Mouse (Mus musculus) left cerebral cortex, adult 11 months (tissue): ENCODE results near the gene Olfr1393.
"Not testable (repeated sequence)": the region's sequence is repeated elsewhere in the genome, so short reads cannot be mapped to it uniquely, and the experiment has no call there.

Source experiments
- DNase-seq: peaks from one replicate; pipeline ENCODE4 v3.0.0; 2022; ENCODE audit warnings: low spot score

Gene Olfr1393

GRCm38 (mm10) chr11:49251380-49251761 is 26.7 kb upstream of the Olfr1393 start:
- DNase-seq, result no peak

GRCm38 (mm10) chr11:49252048-49252447 is 26.1 kb upstream of the Olfr1393 start:
- no peak for DNase-seq

- no peak for DNase-seq
Observed at GRCm38 (mm10) chr11:49253035-49253434, 25.1 kb upstream of the Olfr1393 start.

GRCm38 (mm10) chr11:49259296-49259695 is 18.8 kb upstream of the Olfr1393 start:
- no peak for DNase-seq

GRCm38 (mm10) chr11:49259829-49260228 is 18.3 kb upstream of the Olfr1393 start:
- no peak for DNase-seq

- DNase-seq, result no peak
Observed at GRCm38 (mm10) chr11:49260598-49261312, 17.3 kb upstream of the Olfr1393 start.

GRCm38 (mm10) chr11:49261313-49261855 is 16.7 kb upstream of the Olfr1393 start:
- no peak for DNase-seq

- no peak for DNase-seq
Observed at GRCm38 (mm10) chr11:49262286-49262685, 15.8 kb upstream of the Olfr1393 start.

GRCm38 (mm10) chr11:49263149-49263548 is 15.0 kb upstream of the Olfr1393 start:
- DNase-seq, result no peak

- no peak for DNase-seq
Observed at GRCm38 (mm10) chr11:49264081-49264480, 14.0 kb upstream of the Olfr1393 start.

GRCm38 (mm10) chr11:49264622-49265021 is 13.5 kb upstream of the Olfr1393 start:
- no peak for DNase-seq

GRCm38 (mm10) chr11:49265101-49265500 is 13.0 kb upstream of the Olfr1393 start:
- DNase-seq, result no peak

GRCm38 (mm10) chr11:49266671-49267070 is 11.4 kb upstream of the Olfr1393 start:
- no peak for DNase-seq

GRCm38 (mm10) chr11:49267316-49267715 is 10.8 kb upstream of the Olfr1393 start:
- DNase-seq, result no peak

- DNase-seq, result no peak
Observed at GRCm38 (mm10) chr11:49267970-49268579, 10.0 kb upstream of the Olfr1393 start.

- DNase-seq, result no peak
Observed at GRCm38 (mm10) chr11:49269761-49270160, 8.3 kb upstream of the Olfr1393 start.

- DNase-seq, result no peak
Observed at GRCm38 (mm10) chr11:49270368-49270767, 7.7 kb upstream of the Olfr1393 start.

- DNase-seq, result no peak
Observed at GRCm38 (mm10) chr11:49271334-49271733, 6.8 kb upstream of the Olfr1393 start.

- DNase-seq, result no peak
Observed at GRCm38 (mm10) chr11:49273834-49274519, 4.1 kb upstream of the Olfr1393 start.

- not testable (repeated sequence) for DNase-seq
Observed at GRCm38 (mm10) chr11:49284982-49285381, 6.9 kb downstream of the Olfr1393 start, which contains the start of gene Olfr1392. Gene Olfr1392, plus strand, starts transcription at chr11:49285282.

- peak; percentile 14 for DNase-seq
Observed at GRCm38 (mm10) chr11:49287251-49287650, 9.1 kb downstream of the Olfr1393 start.

GRCm38 (mm10) chr11:49292777-49293176 is 14.7 kb downstream of the Olfr1393 start:
- no peak for DNase-seq

GRCm38 (mm10) chr11:49304441-49304840 is 26.3 kb downstream of the Olfr1393 start, which contains the start of gene Olfr10:
Gene Olfr10, plus strand, starts transcription at chr11:49304741.
- DNase-seq, result no peak
